Mouse (Mus musculus) cerebellum, adult 8-10 months (tissue): ENCODE measurements around the gene Sema4f.

ENCODE experiments used
- DNase-seq: peaks from one replicate; pipeline ENCODE4 v3.0.0; 2022

Gene Sema4f

GRCm38 (mm10) chr6:82939167-82939912 lies at the start of gene Sema4f:
TSS of gene Sema4f (minus strand) at chr6:82939769.
- DNase-seq = peak; percentile 80

- DNase-seq = no peak
Observed at GRCm38 (mm10) chr6:82987411-82987971, 47.9 kb upstream of the Sema4f start.

- peak; percentile 71 for DNase-seq
Observed at GRCm38 (mm10) chr6:82971031-82971430, 31.5 kb upstream of the Sema4f start.

- no peak for DNase-seq
Observed at GRCm38 (mm10) chr6:82969249-82970084, 29.9 kb upstream of the Sema4f start.

GRCm38 (mm10) chr6:82961664-82962063 lies 22.1 kb upstream of the Sema4f start:
- no peak for DNase-seq

- DNase-seq = no peak
Observed at GRCm38 (mm10) chr6:82956553-82957251, 17.1 kb upstream of the Sema4f start.

- DNase-seq = no peak
Observed at GRCm38 (mm10) chr6:82946651-82947050, 7.1 kb upstream of the Sema4f start, which contains the start of gene M1ap. TSS of gene M1ap (plus strand) at chr6:82946902.

GRCm38 (mm10) chr6:82945750-82946149 lies 6.2 kb upstream of the Sema4f start:
- DNase-seq = no peak

GRCm38 (mm10) chr6:82940765-82941164 lies 1.2 kb upstream of the Sema4f start:
- DNase-seq = no peak

GRCm38 (mm10) chr6:82934616-82935230 lies 4.8 kb downstream of the Sema4f start:
- DNase-seq = peak; percentile 38

GRCm38 (mm10) chr6:82927617-82928016 lies 12.0 kb downstream of the Sema4f start:
- DNase-seq = no peak

- no peak for DNase-seq
Observed at GRCm38 (mm10) chr6:82926528-82926927, 13.0 kb downstream of the Sema4f start.

- DNase-seq = no peak
Observed at GRCm38 (mm10) chr6:82926106-82926505, 13.5 kb downstream of the Sema4f start.

- DNase-seq = no peak
Observed at GRCm38 (mm10) chr6:82925005-82925404, 14.6 kb downstream of the Sema4f start.

- no peak for DNase-seq
Observed at GRCm38 (mm10) chr6:82921426-82922224, 17.9 kb downstream of the Sema4f start.

GRCm38 (mm10) chr6:82919520-82919919 lies 20.0 kb downstream of the Sema4f start:
- DNase-seq = no peak

- DNase-seq = no peak
Observed at GRCm38 (mm10) chr6:82918371-82918770, 21.2 kb downstream of the Sema4f start.

- no peak for DNase-seq
Observed at GRCm38 (mm10) chr6:82917778-82918129, 21.8 kb downstream of the Sema4f start.

- DNase-seq = peak; percentile 89
Observed at GRCm38 (mm10) chr6:82917076-82917777, 22.3 kb downstream of the Sema4f start.

- no peak for DNase-seq
Observed at GRCm38 (mm10) chr6:82916459-82916858, 23.1 kb downstream of the Sema4f start.

- DNase-seq = peak; percentile 74
Observed at GRCm38 (mm10) chr6:82915889-82916288, 23.7 kb downstream of the Sema4f start.
